Mouse (Mus musculus): ENCODE measurements around the gene Suclg2. TPM values are rescaled to one million over a fixed set of nuclear protein-coding genes. Genes with fewer than 3 reads are reported as not detected.
A peak's percentile ranks its signal among the peaks of the same experiment; 100 is the strongest.

The Suclg2 gene
- polyA plus RNA-seq, 1 experiment: 11.5 TPM

DNA sequence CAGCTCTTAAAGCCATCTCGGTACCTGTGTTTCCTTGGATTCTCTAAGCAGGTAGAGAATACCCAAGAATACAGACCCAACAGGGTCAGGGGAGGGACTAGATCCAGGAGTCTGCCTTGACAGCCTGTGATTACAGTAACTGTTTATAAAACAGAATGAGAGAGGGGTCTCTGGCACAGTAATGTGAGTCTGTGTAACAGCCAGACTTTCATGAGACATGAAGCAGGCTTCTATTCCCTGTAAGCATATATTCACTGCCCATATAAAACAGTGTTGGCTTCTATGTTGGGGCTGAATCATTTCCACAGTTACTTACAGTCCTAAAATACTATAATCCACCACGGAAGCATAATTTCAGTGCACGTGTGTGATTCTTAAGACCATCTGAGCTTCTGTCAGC, 19.3 kb downstream of the Suclg2 start:
- TF ChIP-seq CTCF (IDR thresholded peaks at IDR 0.05; ENCODE audit: borderline replicate concordance, extremely low read depth, insufficient read depth, insufficient read length) (no peak), POLR2A (IDR thresholded peaks at IDR 0.05; ENCODE audit: borderline replicate concordance, extremely low read depth, insufficient read depth, insufficient read length, poor library complexity, severe bottlenecking) (no peak)
- no peak for DNase-seq (ENCODE audit: low read depth)

GRCm38 (mm10) chr6:95698536-95699162, 20.0 kb downstream of the Suclg2 start:
- DNase-seq (ENCODE audit: low read depth): peak; percentile 39

DNA sequence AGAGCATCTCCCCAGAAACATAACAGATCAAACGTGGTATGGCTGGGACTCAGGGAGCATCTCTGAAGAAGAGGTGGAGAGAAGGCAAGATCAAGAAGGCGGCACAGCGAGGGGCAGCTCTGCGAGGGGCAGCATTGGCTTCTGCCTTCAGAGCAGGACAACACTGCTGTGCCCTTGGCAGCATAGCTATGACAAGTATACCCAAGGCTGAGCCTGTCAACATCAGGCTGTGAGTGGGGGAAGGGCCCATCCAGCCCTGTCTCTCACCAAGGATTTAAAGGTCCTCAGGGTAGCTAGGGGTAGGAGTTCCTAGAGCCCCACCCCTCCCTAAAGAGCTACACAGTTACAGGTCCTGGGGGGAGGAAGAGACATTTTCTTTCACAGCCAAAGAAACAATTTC, 23.7 kb downstream of the Suclg2 start:
- TF ChIP-seq POLR2A (IDR thresholded peaks at IDR 0.05; ENCODE audit: borderline replicate concordance, extremely low read depth, insufficient read depth, insufficient read length, poor library complexity, severe bottlenecking): no peak
- no peak for TF ChIP-seq CTCF (IDR thresholded peaks at IDR 0.05; ENCODE audit: borderline replicate concordance, extremely low read depth, insufficient read depth, insufficient read length)
- no peak for DNase-seq (ENCODE audit: low read depth)

More at GRCm38 (mm10) chr6:95698536-95699162, 20.0 kb downstream of the Suclg2 start:
- TF ChIP-seq POLR2A (IDR thresholded peaks at IDR 0.05; ENCODE audit: borderline replicate concordance, extremely low read depth, insufficient read depth, insufficient read length, poor library complexity, severe bottlenecking): no peak
- no peak for TF ChIP-seq CTCF (IDR thresholded peaks at IDR 0.05; ENCODE audit: borderline replicate concordance, extremely low read depth, insufficient read depth, insufficient read length)

- TF ChIP-seq CTCF (IDR thresholded peaks at IDR 0.05; ENCODE audit: borderline replicate concordance, extremely low read depth, insufficient read depth, insufficient read length): no peak
- no peak for TF ChIP-seq POLR2A (IDR thresholded peaks at IDR 0.05; ENCODE audit: borderline replicate concordance, extremely low read depth, insufficient read depth, insufficient read length, poor library complexity, severe bottlenecking)
- no peak for DNase-seq (ENCODE audit: low read depth)
Measured at GRCm38 (mm10) chr6:95685242-95685641, 33.4 kb downstream of the Suclg2 start.

DNA sequence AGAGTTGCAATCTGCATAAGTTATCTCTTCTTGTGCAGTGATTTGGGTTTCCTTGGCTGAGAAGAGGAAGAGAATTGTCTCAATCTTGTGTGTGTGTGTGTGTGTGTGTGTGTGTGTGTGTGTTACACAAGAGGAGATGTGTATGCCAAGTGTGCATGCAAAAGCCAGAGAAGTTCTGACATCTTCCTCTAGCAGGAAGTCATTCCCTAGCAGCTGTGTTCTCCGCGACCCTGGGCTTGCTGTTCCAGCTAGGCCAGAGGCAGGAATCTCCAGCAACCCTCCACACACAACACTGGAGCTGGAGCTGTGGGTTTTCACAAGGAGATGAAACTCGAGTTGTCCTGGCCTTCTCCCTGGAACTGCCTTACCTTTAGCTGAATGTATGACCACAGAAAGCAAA, 38.9 kb downstream of the Suclg2 start:
- no peak for DNase-seq (ENCODE audit: low read depth)
- TF ChIP-seq CTCF (IDR thresholded peaks at IDR 0.05; ENCODE audit: borderline replicate concordance, extremely low read depth, insufficient read depth, insufficient read length) (no peak), POLR2A (IDR thresholded peaks at IDR 0.05; ENCODE audit: borderline replicate concordance, extremely low read depth, insufficient read depth, insufficient read length, poor library complexity, severe bottlenecking) (no peak)

DNA sequence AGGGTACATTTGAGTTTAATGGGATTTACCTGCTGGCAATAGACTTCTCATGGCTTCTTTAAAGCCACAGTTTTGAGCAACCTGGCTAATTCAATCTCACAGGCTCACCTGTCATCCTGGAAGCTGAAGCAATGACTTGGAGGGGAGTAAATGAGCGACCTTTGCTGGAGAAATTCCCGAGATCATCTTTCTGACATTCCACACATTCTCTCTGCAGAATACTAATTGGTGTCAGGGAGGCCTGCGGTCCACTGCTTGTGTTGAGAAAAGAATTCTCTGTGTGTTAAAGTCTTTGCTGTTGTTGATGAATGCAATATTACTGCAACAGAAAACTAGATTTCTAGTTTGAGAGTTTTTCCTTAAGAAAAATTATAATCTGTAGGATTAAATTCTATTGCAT, 39.3 kb downstream of the Suclg2 start:
- DNase-seq (ENCODE audit: low read depth): no peak

DNA sequence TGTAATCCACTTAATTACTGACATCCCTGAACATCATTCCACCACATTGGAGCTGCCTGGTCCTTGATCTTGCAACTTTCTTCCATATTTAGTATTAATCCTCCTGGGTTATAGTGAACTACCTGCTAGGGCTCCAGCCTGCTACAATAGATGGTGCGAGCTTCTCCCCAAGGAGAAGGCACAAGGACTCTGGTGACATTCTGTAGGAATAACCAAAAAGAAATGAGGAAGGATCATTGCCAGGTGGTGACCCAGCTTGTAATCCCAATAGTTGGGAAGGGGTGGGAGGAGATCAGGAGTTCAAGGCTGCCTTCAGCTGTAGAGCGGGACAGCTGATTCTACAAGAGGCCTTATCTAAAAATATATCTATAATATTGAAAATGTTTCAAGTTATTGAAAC, 41.6 kb downstream of the Suclg2 start:
- TF ChIP-seq POLR2A (IDR thresholded peaks at IDR 0.05; ENCODE audit: borderline replicate concordance, extremely low read depth, insufficient read depth, insufficient read length, poor library complexity, severe bottlenecking): no peak
- no peak for TF ChIP-seq CTCF (IDR thresholded peaks at IDR 0.05; ENCODE audit: borderline replicate concordance, extremely low read depth, insufficient read depth, insufficient read length)
- DNase-seq (ENCODE audit: low read depth): no peak

More for the DNA sequence above, 39.3 kb downstream of the Suclg2 start:
- TF ChIP-seq CTCF (IDR thresholded peaks at IDR 0.05; ENCODE audit: borderline replicate concordance, extremely low read depth, insufficient read depth, insufficient read length) (no peak), POLR2A (IDR thresholded peaks at IDR 0.05; ENCODE audit: borderline replicate concordance, extremely low read depth, insufficient read depth, insufficient read length, poor library complexity, severe bottlenecking) (no peak)

GRCm38 (mm10) chr6:95676439-95676838, 42.2 kb downstream of the Suclg2 start:
- no peak for TF ChIP-seq POLR2A (IDR thresholded peaks at IDR 0.05; ENCODE audit: borderline replicate concordance, extremely low read depth, insufficient read depth, insufficient read length, poor library complexity, severe bottlenecking)
- TF ChIP-seq CTCF (IDR thresholded peaks at IDR 0.05; ENCODE audit: borderline replicate concordance, extremely low read depth, insufficient read depth, insufficient read length): no peak
- DNase-seq (ENCODE audit: low read depth): no peak

DNA sequence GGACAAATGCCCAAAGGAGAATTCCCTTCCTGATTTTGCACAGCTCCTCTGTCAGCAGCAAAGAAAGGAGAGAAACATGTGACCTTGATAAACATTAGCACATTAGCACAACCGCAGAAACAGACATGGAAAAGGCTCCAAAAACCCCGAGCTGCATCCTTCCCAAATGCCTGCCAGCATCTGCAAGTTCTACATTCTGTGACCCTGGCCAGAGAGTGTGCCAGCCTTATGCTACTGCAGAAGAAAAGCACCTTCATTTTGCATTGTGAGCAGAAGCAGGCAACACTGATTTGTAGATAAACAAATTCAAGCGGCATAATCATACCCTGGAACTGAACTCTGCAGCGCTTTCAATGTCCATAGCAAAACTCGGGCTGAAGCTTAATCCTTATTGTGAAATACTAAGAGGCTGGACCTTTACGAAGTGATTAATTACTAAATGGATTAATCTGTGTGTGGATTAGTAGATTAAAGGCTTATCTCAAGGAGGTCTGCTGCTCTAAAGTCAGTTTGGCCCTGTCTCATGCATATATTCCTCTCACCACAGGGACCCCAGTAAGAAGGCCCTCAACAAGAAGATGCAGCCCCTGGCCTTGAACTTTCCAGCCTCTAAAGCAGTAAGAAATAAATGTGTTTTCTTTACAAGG, 43.4 kb downstream of the Suclg2 start:
- TF ChIP-seq POLR2A (IDR thresholded peaks at IDR 0.05; ENCODE audit: borderline replicate concordance, extremely low read depth, insufficient read depth, insufficient read length, poor library complexity, severe bottlenecking): no peak
- no peak for TF ChIP-seq CTCF (IDR thresholded peaks at IDR 0.05; ENCODE audit: borderline replicate concordance, extremely low read depth, insufficient read depth, insufficient read length)
- DNase-seq (ENCODE audit: low read depth): peak; percentile 61

DNA sequence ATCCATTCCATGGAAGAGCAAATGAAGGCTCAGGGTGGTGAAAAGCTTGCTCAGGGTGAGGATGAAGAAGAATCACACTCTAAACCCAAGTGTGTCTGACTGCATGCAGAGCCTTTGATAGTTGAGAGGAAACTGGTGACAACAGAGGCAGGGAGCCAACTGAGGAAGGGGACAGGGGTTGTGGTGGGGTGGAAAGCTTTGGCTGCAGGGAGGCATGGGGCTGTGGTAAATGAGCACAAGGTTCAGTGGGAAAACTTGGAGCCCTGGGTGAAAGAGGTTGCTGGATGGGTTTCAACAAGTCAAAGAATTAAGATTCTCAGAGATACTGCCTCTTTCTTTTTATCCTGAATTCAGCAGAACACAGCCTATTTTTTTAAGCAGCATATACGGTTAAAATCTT, 43.9 kb downstream of the Suclg2 start:
- peak; percentile 38 for DNase-seq (ENCODE audit: low read depth)
- TF ChIP-seq CTCF (IDR thresholded peaks at IDR 0.05; ENCODE audit: borderline replicate concordance, extremely low read depth, insufficient read depth, insufficient read length) (no peak), POLR2A (IDR thresholded peaks at IDR 0.05; ENCODE audit: borderline replicate concordance, extremely low read depth, insufficient read depth, insufficient read length, poor library complexity, severe bottlenecking) (no peak)

DNA sequence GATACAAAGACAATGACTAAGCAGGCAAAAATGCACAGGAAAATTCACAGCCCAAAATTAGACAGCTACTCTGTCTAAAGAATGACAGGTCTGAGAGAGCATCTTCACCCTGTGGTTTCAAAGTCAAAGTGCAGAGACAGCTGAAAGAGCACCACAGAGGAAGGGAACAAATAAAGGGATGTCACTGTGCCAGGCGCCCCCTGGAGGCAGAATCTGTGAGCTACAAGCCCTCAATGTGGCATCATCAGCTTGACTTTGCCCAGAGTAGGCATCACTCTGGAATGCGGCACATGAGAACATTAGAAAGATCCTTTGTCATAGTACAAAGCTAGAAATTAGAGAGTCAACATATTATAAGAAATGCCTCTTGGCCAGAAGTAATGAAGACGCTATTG, 49.3 kb downstream of the Suclg2 start:
- TF ChIP-seq CTCF (IDR thresholded peaks at IDR 0.05; ENCODE audit: borderline replicate concordance, extremely low read depth, insufficient read depth, insufficient read length) (peak; percentile 56; the same call in 1 of the 2 replicates), POLR2A (IDR thresholded peaks at IDR 0.05; ENCODE audit: borderline replicate concordance, extremely low read depth, insufficient read depth, insufficient read length, poor library complexity, severe bottlenecking) (no peak)
- DNase-seq (ENCODE audit: low read depth): peak; percentile 31
